Mouse (Mus musculus) lung, postnatal 0 days (tissue): Measurements from ENCODE around the gene Gbf1. TPM values are rescaled to one million over a fixed set of nuclear protein-coding genes. Genes with fewer than 3 reads are reported as not detected.

ENCODE experiments used
- ATAC-seq: fragments of 200-750 bp; cut with Nextera tagmentation; 2 replicates; pipeline ENCODE4 v1.8.0; 2017; ENCODE audit warnings: moderate library complexity
- DNase-seq: peaks from one replicate; pipeline ENCODE4 v3.0.0-alpha.2; 2016; ENCODE audit warnings: low spot score
- H3K27ac ChIP-seq: fragments of 300-500 bp; sonication (generic); 2 replicates; pipeline ENCODE4 v1.5.1; 2014; ENCODE audit warnings: antibody characterized with exemption, mild to moderate bottlenecking, low read length, mixed read lengths
- H3K27me3 ChIP-seq: fragments of 300-500 bp; sonication (generic); replicated peaks from 2 replicates; pipeline ENCODE4 v1.6.1; 2014; ENCODE audit warnings: low read length, mixed read lengths; ENCODE audit not compliant: insufficient read depth
- H3K36me3 ChIP-seq: fragments of 300-500 bp; sonication (generic); 2 replicates; pipeline ENCODE4 v1.6.1; 2014; ENCODE audit warnings: low read length, mixed read lengths; ENCODE audit not compliant: insufficient read depth
- H3K4me1 ChIP-seq: fragments of 300-500 bp; sonication (generic); 2 replicates; pipeline ENCODE4 v1.6.1; 2014; ENCODE audit warnings: antibody characterized with exemption, low read depth, low read length, mixed read lengths; ENCODE audit not compliant: insufficient read depth
- H3K4me2 ChIP-seq: fragments of 300-500 bp; sonication (generic); replicated peaks from 2 replicates; pipeline ENCODE4 v1.6.1; 2014; ENCODE audit warnings: low read depth, mild to moderate bottlenecking, low read length, moderate library complexity, mixed read lengths
- H3K4me3 ChIP-seq: fragments of 300-500 bp; sonication (generic); 2 replicates; pipeline ENCODE4 v1.5.1; 2014; ENCODE audit warnings: low read depth, low read length
- H3K9ac ChIP-seq: fragments of 300-500 bp; sonication (generic); replicated peaks from 2 replicates; pipeline ENCODE4 v1.6.1; 2014; ENCODE audit warnings: low read depth, mild to moderate bottlenecking
- H3K9me3 ChIP-seq: fragments of 300-500 bp; sonication (generic); 2 replicates; pipeline ENCODE4 v1.6.1; 2016; ENCODE audit warnings: low read length, mixed read lengths
- CTCF ChIP-seq: IDR thresholded peaks from 2 replicates; pipeline ENCODE4 v1.5.1; 2016; ENCODE audit warnings: antibody characterized with exemption, mild to moderate bottlenecking
- EP300 ChIP-seq: IDR thresholded peaks from 2 replicates; pipeline ENCODE4 v1.6.1; 2016; ENCODE audit warnings: antibody characterized with exemption, mild to moderate bottlenecking, control low read depth
- WGBS: fragments of 180-500 bp; shearing (Covaris S2); extraction: QIAGEN DNeasy Blood & Tissue Kit; methylation state at CpG from one replicate; pipeline ENCODE4 v1.1.7; 2014; 5-methylcytosine and 5-hydroxymethylcytosine counted together
- polyA plus RNA-seq: library from polyadenylated mRNA; unstranded; fragments of >200 nt; fragmentation: Nextera tagmentation; extraction: Ambion mirVana; gene quantifications from 2 replicates; pipeline ENCODE4 v1.2.1, GENCODE M21; 2015

Gene Gbf1
- polyA plus RNA-seq, 1 experiment from 2014 or later = 32.1 TPM

- Histone ChIP-seq H3K27me3 (no peaks in the 10 kb centered on the region), H3K4me2 (no peak overlapping the region), H3K4me3 (no peak overlapping the region), H3K27ac (0 out of 2 replicates have a peak overlapping the region, but pooled peaks have one; percentile 3), H3K9ac (no peak overlapping the region), H3K36me3 (no peaks in the 10 kb centered on the region; the same call in 1 of the 2 replicates), H3K9me3 (no peaks in the 10 kb centered on the region), H3K4me1 (no peaks in the 10 kb centered on the region)
- ATAC-seq (no peak), DNase-seq (peak; percentile 32)
- 25% methylated on average over 3 of the region's 3 CpGs for WGBS
- TF ChIP-seq CTCF = no peak
- no peak for TF ChIP-seq EP300
Observed at GRCm38 (mm10) chr19:46186611-46187010, 34.3 kb downstream of the Gbf1 start.

GRCm38 (mm10) chr19:46187203-46187602, 34.9 kb downstream of the Gbf1 start:
- H3K4me2 ChIP-seq = no peak overlapping the region
- no peak overlapping the region for H3K4me3 ChIP-seq
- no peak for DNase-seq
- no peak for ATAC-seq
- no peaks in the 10 kb centered on the region for H3K27me3 ChIP-seq
- H3K4me1 ChIP-seq = no peaks in the 10 kb centered on the region
- H3K9ac ChIP-seq = no peak overlapping the region
- no peaks in the 10 kb centered on the region for H3K9me3 ChIP-seq
- 34% methylated on average over 2 of the region's 2 CpGs for WGBS
- H3K27ac ChIP-seq = no peak overlapping the region
- TF ChIP-seq EP300 (no peak), CTCF (no peak)
- no peaks in the 10 kb centered on the region; the same call in 1 of the 2 replicates for H3K36me3 ChIP-seq

GRCm38 (mm10) chr19:46198293-46198692, 46.0 kb downstream of the Gbf1 start:
- ATAC-seq (no peak), DNase-seq (no peak)
- Histone ChIP-seq H3K4me2 (no peak overlapping the region), H3K27me3 (no peaks in the 10 kb centered on the region), H3K9ac (no peak overlapping the region), H3K4me3 (no peak overlapping the region), H3K27ac (no peak overlapping the region), H3K4me1 (no peaks in the 10 kb centered on the region; the same call in 1 of the 2 replicates), H3K9me3 (no peaks in the 10 kb centered on the region), H3K36me3 (no peaks in the 10 kb centered on the region)
- TF ChIP-seq CTCF (no peak), EP300 (no peak)
- WGBS = 86% methylated on average over 3 of the region's 3 CpGs

- Histone ChIP-seq H3K9me3 (no peaks in the 10 kb centered on the region), H3K9ac (no peak overlapping the region), H3K36me3 (no peaks in the 10 kb centered on the region), H3K4me1 (no peaks in the 10 kb centered on the region; the same call in 1 of the 2 replicates), H3K4me2 (no peak overlapping the region), H3K27me3 (no peaks in the 10 kb centered on the region), H3K4me3 (no peak overlapping the region), H3K27ac (no peak overlapping the region)
- DNase-seq (no peak), ATAC-seq (no peak)
- WGBS = 89% methylated on average over 5 of the region's 5 CpGs
- TF ChIP-seq CTCF (no peak), EP300 (no peak)
Observed at GRCm38 (mm10) chr19:46198891-46199290, 46.6 kb downstream of the Gbf1 start.

GRCm38 (mm10) chr19:46204166-46204565, 51.9 kb downstream of the Gbf1 start:
- 92% methylated on average over 6 of the region's 6 CpGs for WGBS
- Histone ChIP-seq H3K9ac (no peak overlapping the region), H3K27ac (no peak overlapping the region)

GRCm38 (mm10) chr19:46205680-46206079, 53.4 kb downstream of the Gbf1 start:
- ATAC-seq (no peak), DNase-seq (no peak)
- no peak overlapping the region for H3K9ac ChIP-seq
- no peak overlapping the region for H3K27ac ChIP-seq
- no peaks in the 10 kb centered on the region for H3K9me3 ChIP-seq
- H3K27me3 ChIP-seq = no peaks in the 10 kb centered on the region
- no peaks in the 10 kb centered on the region for H3K36me3 ChIP-seq
- WGBS = 95% methylated on average over 6 of the region's 6 CpGs
- H3K4me1 ChIP-seq = no peaks in the 10 kb centered on the region; the same call in 1 of the 2 replicates
- TF ChIP-seq EP300 = no peak
- no peak for TF ChIP-seq CTCF
- H3K4me3 ChIP-seq = no peak overlapping the region
- no peak overlapping the region for H3K4me2 ChIP-seq

More at GRCm38 (mm10) chr19:46204166-46204565, 51.9 kb downstream of the Gbf1 start:
- Histone ChIP-seq H3K36me3 (no peaks in the 10 kb centered on the region), H3K4me1 (no peaks in the 10 kb centered on the region; the same call in 1 of the 2 replicates), H3K4me3 (no peak overlapping the region), H3K9me3 (no peaks in the 10 kb centered on the region), H3K4me2 (no peak overlapping the region), H3K27me3 (no peaks in the 10 kb centered on the region)
- DNase-seq (no peak), ATAC-seq (no peak)
- TF ChIP-seq EP300 (no peak), CTCF (no peak)

- H3K9me3 ChIP-seq = no peaks in the 10 kb centered on the region
- no peak for ATAC-seq
Observed at GRCm38 (mm10) chr19:46210951-46211350, 58.6 kb downstream of the Gbf1 start.

More at GRCm38 (mm10) chr19:46210951-46211350, 58.6 kb downstream of the Gbf1 start:
- no peaks in the 10 kb centered on the region for H3K27me3 ChIP-seq
- TF ChIP-seq CTCF = no peak
- TF ChIP-seq EP300 = no peak
- DNase-seq = no peak
- peaks cover 5% of the 10 kb centered on the region; the same call in 1 of the 2 replicates for H3K4me1 ChIP-seq
- H3K27ac ChIP-seq = no peak overlapping the region
- no peak overlapping the region for H3K4me2 ChIP-seq
- no peak overlapping the region for H3K9ac ChIP-seq
- no peak overlapping the region for H3K4me3 ChIP-seq
- no peaks in the 10 kb centered on the region for H3K36me3 ChIP-seq
